Mouse (Mus musculus): ENCODE measurements at regions not wholly inside any gene's neighbourhood (a gene's known extent, or its start where the extent isn't known, plus 50 kb on each side); places are given as distances from the start of the nearest gene placed in this dataset.

- no peak for DNase-seq (ENCODE audit: low spot score)
These were observed 54.7 kb upstream of the Ccser1 start for GRCm38 (mm10) chr6:61125431-61125830.

DNA sequence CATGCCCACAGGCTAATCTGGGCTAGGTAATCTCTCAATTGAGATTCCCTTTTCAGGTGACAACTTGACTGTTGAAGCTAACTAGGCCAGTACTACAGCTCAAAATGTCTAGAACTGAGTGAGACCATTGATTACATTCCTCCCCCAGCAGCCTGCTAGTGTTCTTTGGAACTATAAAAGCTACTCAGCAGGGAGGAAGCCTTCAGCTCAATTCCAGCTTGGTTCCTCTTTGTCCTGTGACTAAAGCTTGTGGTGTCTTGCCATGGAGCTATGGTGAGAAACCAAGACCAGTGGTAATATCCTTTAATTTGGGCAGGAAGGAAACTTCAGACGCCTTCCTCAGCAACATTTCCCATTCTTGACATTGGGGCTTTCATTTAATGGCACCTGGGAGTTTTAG lies 52.9 kb upstream of the Ccser1 start:
- no peak for DNase-seq (ENCODE audit: low spot score)

- no peak for DNase-seq (ENCODE audit: low spot score)
These were observed 51.9 kb upstream of the Ccser1 start for GRCm38 (mm10) chr6:61128211-61128610.
